Mouse (Mus musculus): ENCODE data around the gene Kat2b. TPM values are rescaled to one million over a fixed set of nuclear protein-coding genes. Genes with fewer than 3 reads are reported as not detected.
"Not testable (repeated sequence)": the region's sequence is repeated elsewhere in the genome, so short reads cannot be mapped to it uniquely, and the experiment has no call there.

The Kat2b gene
- polyA plus RNA-seq, 1 experiment from 2014 or later = 6.0 TPM

GRCm38 (mm10) chr17:53567346-53568101 lies 863 bp downstream of the Kat2b start:
- under 1% methylated on average over 40 of the region's 67 CpGs for WGBS
- Histone ChIP-seq H3K4me1 (replicated peaks; ENCODE audit: control insufficient read depth, insufficient read depth, low read length) (peaks cover 29% of the 10 kb centered on the region), H3K9ac (replicated peaks; ENCODE audit: low read depth, low read length) (peak overlapping the region; percentile 94), H3K27ac (ENCODE audit: low read length) (peak overlapping the region; percentile 96), H3K4me3 (replicated peaks; ENCODE audit: low read length) (peak overlapping the region; percentile 91), H3K4me2 (ENCODE audit: low read length) (peak overlapping the region; percentile 88), H3K9me3 (ENCODE audit: control insufficient read depth, low read length) (no peaks in the 10 kb centered on the region), H3K27me3 (replicated peaks; ENCODE audit: control insufficient read depth, insufficient read depth, low read length) (no peaks in the 10 kb centered on the region), H3K36me3 (ENCODE audit: control insufficient read depth, insufficient read depth) (no peaks in the 10 kb centered on the region)
- peak; percentile 77 for ATAC-seq

- peak overlapping the region; percentile 91 for H3K4me3 ChIP-seq (replicated peaks; ENCODE audit: low read length)
- peak overlapping the region; percentile 88 for H3K4me2 ChIP-seq (ENCODE audit: low read length)
- no peaks in the 10 kb centered on the region for H3K27me3 ChIP-seq (replicated peaks; ENCODE audit: control insufficient read depth, insufficient read depth, low read length)
- peak overlapping the region; percentile 96 for H3K27ac ChIP-seq (ENCODE audit: low read length)
- H3K4me1 ChIP-seq (replicated peaks; ENCODE audit: control insufficient read depth, insufficient read depth, low read length) = peaks cover 29% of the 10 kb centered on the region
- no peaks in the 10 kb centered on the region for H3K9me3 ChIP-seq (ENCODE audit: control insufficient read depth, low read length)
- H3K36me3 ChIP-seq (ENCODE audit: control insufficient read depth, insufficient read depth) = no peaks in the 10 kb centered on the region
- ATAC-seq = peak; percentile 87
- WGBS = 0% methylated on average over 15 of the region's 15 CpGs
- peak overlapping the region; percentile 94 for H3K9ac ChIP-seq (replicated peaks; ENCODE audit: low read depth, low read length)
These were observed 1.5 kb downstream of the Kat2b start for GRCm38 (mm10) chr17:53568118-53568517.

GRCm38 (mm10) chr17:53568734-53569386 lies 2.2 kb downstream of the Kat2b start:
- peaks cover 29% of the 10 kb centered on the region for H3K4me1 ChIP-seq (replicated peaks; ENCODE audit: control insufficient read depth, insufficient read depth, low read length)
- no peak for ATAC-seq
- H3K36me3 ChIP-seq (ENCODE audit: control insufficient read depth, insufficient read depth) = no peaks in the 10 kb centered on the region
- peak overlapping the region; percentile 96 for H3K27ac ChIP-seq (ENCODE audit: low read length)
- H3K9me3 ChIP-seq (ENCODE audit: control insufficient read depth, low read length) = no peaks in the 10 kb centered on the region
- H3K27me3 ChIP-seq (replicated peaks; ENCODE audit: control insufficient read depth, insufficient read depth, low read length) = no peaks in the 10 kb centered on the region
- peak overlapping the region; percentile 88 for H3K4me2 ChIP-seq (ENCODE audit: low read length)
- WGBS = 30% methylated on average over 8 of the region's 8 CpGs
- H3K4me3 ChIP-seq (replicated peaks; ENCODE audit: low read length) = peak overlapping the region; percentile 91
- peak overlapping the region; percentile 94 for H3K9ac ChIP-seq (replicated peaks; ENCODE audit: low read depth, low read length)

GRCm38 (mm10) chr17:53569829-53570228 lies 3.2 kb downstream of the Kat2b start:
- ATAC-seq = no peak
- Histone ChIP-seq H3K4me3 (replicated peaks; ENCODE audit: low read length) (peak overlapping the region; percentile 13; the same call in 1 of the 2 replicates), H3K27ac (ENCODE audit: low read length) (no peak overlapping the region), H3K4me1 (replicated peaks; ENCODE audit: control insufficient read depth, insufficient read depth, low read length) (peaks cover 29% of the 10 kb centered on the region), H3K36me3 (ENCODE audit: control insufficient read depth, insufficient read depth) (no peaks in the 10 kb centered on the region), H3K9me3 (ENCODE audit: control insufficient read depth, low read length) (no peaks in the 10 kb centered on the region), H3K4me2 (ENCODE audit: low read length) (peak overlapping the region; percentile 32), H3K9ac (replicated peaks; ENCODE audit: low read depth, low read length) (no peak overlapping the region), H3K27me3 (replicated peaks; ENCODE audit: control insufficient read depth, insufficient read depth, low read length) (no peaks in the 10 kb centered on the region)
- whole genome bisulfite sequencing = 35% methylated on average over 6 of the region's 6 CpGs

- H3K4me1 ChIP-seq (replicated peaks; ENCODE audit: control insufficient read depth, insufficient read depth, low read length) = peaks cover 29% of the 10 kb centered on the region
- H3K4me2 ChIP-seq (ENCODE audit: low read length) = no peak overlapping the region
- no peaks in the 10 kb centered on the region for H3K9me3 ChIP-seq (ENCODE audit: control insufficient read depth, low read length)
- no peak overlapping the region for H3K4me3 ChIP-seq (replicated peaks; ENCODE audit: low read length)
- no peaks in the 10 kb centered on the region for H3K36me3 ChIP-seq (ENCODE audit: control insufficient read depth, insufficient read depth)
- ATAC-seq = no peak
- H3K27me3 ChIP-seq (replicated peaks; ENCODE audit: control insufficient read depth, insufficient read depth, low read length) = no peaks in the 10 kb centered on the region
- no peak overlapping the region for H3K27ac ChIP-seq (ENCODE audit: low read length)
- no peak overlapping the region for H3K9ac ChIP-seq (replicated peaks; ENCODE audit: low read depth, low read length)
- 43% methylated on average over 10 of the region's 10 CpGs for WGBS
These were observed 3.8 kb downstream of the Kat2b start for GRCm38 (mm10) chr17:53570361-53570875.

- not testable (repeated sequence) for H3K27me3 ChIP-seq (replicated peaks; ENCODE audit: control insufficient read depth, insufficient read depth, low read length); H3K9ac ChIP-seq (replicated peaks; ENCODE audit: low read depth, low read length); H3K27ac ChIP-seq (ENCODE audit: low read length); H3K36me3 ChIP-seq (ENCODE audit: control insufficient read depth, insufficient read depth); H3K4me3 ChIP-seq (replicated peaks; ENCODE audit: low read length); H3K9me3 ChIP-seq (ENCODE audit: control insufficient read depth, low read length); ATAC-seq; H3K4me2 ChIP-seq (ENCODE audit: low read length)
- H3K4me1 ChIP-seq (replicated peaks; ENCODE audit: control insufficient read depth, insufficient read depth, low read length) = peaks cover 28% of the 10 kb centered on the region
- WGBS = 84% methylated on average over 5 of the region's 5 CpGs
These were observed 4.3 kb downstream of the Kat2b start for GRCm38 (mm10) chr17:53570932-53571331.

- ATAC-seq = no peak
- Histone ChIP-seq H3K9ac (replicated peaks; ENCODE audit: low read depth, low read length) (no peak overlapping the region), H3K27me3 (replicated peaks; ENCODE audit: control insufficient read depth, insufficient read depth, low read length) (no peaks in the 10 kb centered on the region), H3K4me2 (ENCODE audit: low read length) (no peak overlapping the region), H3K4me3 (replicated peaks; ENCODE audit: low read length) (no peak overlapping the region), H3K27ac (ENCODE audit: low read length) (no peak overlapping the region), H3K36me3 (ENCODE audit: control insufficient read depth, insufficient read depth) (no peaks in the 10 kb centered on the region), H3K4me1 (replicated peaks; ENCODE audit: control insufficient read depth, insufficient read depth, low read length) (peaks cover 22% of the 10 kb centered on the region), H3K9me3 (ENCODE audit: control insufficient read depth, low read length) (no peaks in the 10 kb centered on the region)
- 84% methylated on average over 4 of the region's 4 CpGs for WGBS
These were observed 6.4 kb downstream of the Kat2b start for GRCm38 (mm10) chr17:53573019-53573556.

- H3K36me3 ChIP-seq (ENCODE audit: control insufficient read depth, insufficient read depth) = no peaks in the 10 kb centered on the region
- H3K27ac ChIP-seq (ENCODE audit: low read length) = no peak overlapping the region
- peaks cover 2% of the 10 kb centered on the region; the same call in 1 of the 2 replicates for H3K4me1 ChIP-seq (replicated peaks; ENCODE audit: control insufficient read depth, insufficient read depth, low read length)
- no peaks in the 10 kb centered on the region for H3K27me3 ChIP-seq (replicated peaks; ENCODE audit: control insufficient read depth, insufficient read depth, low read length)
- no peak overlapping the region for H3K4me2 ChIP-seq (ENCODE audit: low read length)
- H3K4me3 ChIP-seq (replicated peaks; ENCODE audit: low read length) = no peak overlapping the region
- 86% methylated on average over 2 of the region's 2 CpGs for WGBS
- ATAC-seq = no peak
- no peaks in the 10 kb centered on the region for H3K9me3 ChIP-seq (ENCODE audit: control insufficient read depth, low read length)
- H3K9ac ChIP-seq (replicated peaks; ENCODE audit: low read depth, low read length) = no peak overlapping the region
These were observed 10.5 kb downstream of the Kat2b start for GRCm38 (mm10) chr17:53577151-53577550.

GRCm38 (mm10) chr17:53577754-53578153 lies 11.1 kb downstream of the Kat2b start:
- WGBS = 75% methylated on average over 5 of the region's 5 CpGs
- Histone ChIP-seq H3K4me1 (replicated peaks; ENCODE audit: control insufficient read depth, insufficient read depth, low read length) (peaks cover 2% of the 10 kb centered on the region; the same call in 1 of the 2 replicates), H3K9ac (replicated peaks; ENCODE audit: low read depth, low read length) (no peak overlapping the region), H3K4me3 (replicated peaks; ENCODE audit: low read length) (no peak overlapping the region), H3K27me3 (replicated peaks; ENCODE audit: control insufficient read depth, insufficient read depth, low read length) (no peaks in the 10 kb centered on the region), H3K4me2 (ENCODE audit: low read length) (no peak overlapping the region), H3K36me3 (ENCODE audit: control insufficient read depth, insufficient read depth) (no peaks in the 10 kb centered on the region), H3K27ac (ENCODE audit: low read length) (no peak overlapping the region), H3K9me3 (ENCODE audit: control insufficient read depth, low read length) (no peaks in the 10 kb centered on the region)
- no peak for ATAC-seq

Data from forebrain, embryonic 16.5 days (tissue).